In genomic region chr1:38129501-38130267, GRCm38 (mm10) we compare ENCODE assay signal across 8 mouse cellular contexts. TPM values are rescaled to one million over a fixed set of nuclear protein-coding genes. Genes with fewer than 3 reads are reported as not detected.
A peak's percentile ranks its signal among the peaks of the same experiment; 100 is the strongest.
DNase-seq lines count a peak whose midpoint lies in the region; ATAC-seq and TF ChIP-seq lines count a peak whose summit lies in the region.

Rev1 (minus strand) TSS chr1:38129801.

- H3K4me1 ChIP-seq in embryonic facial prominence, embryonic 13.5 days = peaks cover 16% of the 10 kb centered on the region
- H3K4me1 ChIP-seq in heart, adult 2 months (ENCODE audit: control insufficient read depth, insufficient read depth, low read length) = peaks cover 3% of the 10 kb centered on the region; the same call in 1 of the 2 replicates
- peaks cover 7% of the 10 kb centered on the region; the same call in 1 of the 2 replicates for H3K4me1 ChIP-seq in kidney, adult 2 months (ENCODE audit: control insufficient read depth, insufficient read depth, low read length)
- H3K4me1 ChIP-seq in limb, embryonic 12.5 days (replicated peaks) = peaks cover 10% of the 10 kb centered on the region
- peaks cover 18% of the 10 kb centered on the region for H3K4me1 ChIP-seq in midbrain, embryonic 14.5 days (ENCODE audit: control insufficient read depth, insufficient read depth, low read length)

- peak within 1 kb of the TSS; percentile 90 for H3K9ac ChIP-seq in embryonic facial prominence, embryonic 13.5 days
- H3K9ac ChIP-seq in heart, adult 2 months (ENCODE audit: low read depth, low read length) = peak within 1 kb of the TSS; percentile 98
- H3K9ac ChIP-seq in limb, embryonic 12.5 days (replicated peaks) = peak within 1 kb of the TSS; percentile 94
- H3K9ac ChIP-seq in midbrain, embryonic 14.5 days (replicated peaks; ENCODE audit: low read length) = peak within 1 kb of the TSS; percentile 81

- peak within 1 kb of the TSS; percentile 82 for H3K4me3 ChIP-seq in embryonic facial prominence, embryonic 13.5 days
- H3K4me3 ChIP-seq in heart, adult 2 months = peak within 1 kb of the TSS; percentile 87
- H3K4me3 ChIP-seq in kidney, adult 2 months (ENCODE audit: insufficient read depth, low read depth, low read length) = peak within 1 kb of the TSS; percentile 74
- H3K4me3 ChIP-seq in limb, embryonic 12.5 days (replicated peaks) = peak within 1 kb of the TSS; percentile 86
- H3K4me3 ChIP-seq in midbrain, embryonic 14.5 days (replicated peaks; ENCODE audit: low read depth, low read length) = peak within 1 kb of the TSS; percentile 82

- no peaks in the 10 kb centered on the region; the same call in 1 of the 2 replicates for H3K79me2 ChIP-seq in heart, adult 2 months (replicated peaks; ENCODE audit: control insufficient read depth, insufficient read depth, low read length)

- peak within 1 kb of the TSS; percentile 86 for H3K4me2 ChIP-seq in embryonic facial prominence, embryonic 13.5 days
- peak within 1 kb of the TSS; percentile 63 for H3K4me2 ChIP-seq in limb, embryonic 12.5 days
- peak within 1 kb of the TSS; percentile 90 for H3K4me2 ChIP-seq in midbrain, embryonic 14.5 days (ENCODE audit: low read length)

- H3K27ac ChIP-seq in embryonic facial prominence, embryonic 13.5 days = peak within 1 kb of the TSS; percentile 89
- peak within 1 kb of the TSS; percentile 89 for H3K27ac ChIP-seq in heart, adult 2 months
- H3K27ac ChIP-seq in kidney, adult 2 months (ENCODE audit: insufficient read depth, low read depth, low read length) = peak within 1 kb of the TSS; percentile 57
- H3K27ac ChIP-seq in limb, embryonic 12.5 days = peak within 1 kb of the TSS; percentile 93
- peak within 1 kb of the TSS; percentile 96 for H3K27ac ChIP-seq in midbrain, embryonic 14.5 days (replicated peaks; ENCODE audit: low read depth, low read length)

- H3K9me3 ChIP-seq in embryonic facial prominence, embryonic 13.5 days = no peaks in the 10 kb centered on the region
- no peaks in the 10 kb centered on the region for H3K9me3 ChIP-seq in limb, embryonic 12.5 days
- no peaks in the 10 kb centered on the region for H3K9me3 ChIP-seq in midbrain, embryonic 14.5 days (ENCODE audit: control insufficient read depth, low read length)

- DNase-seq in 416B (ENCODE audit: low read depth) = peak; percentile 89
- DNase-seq in adrenal gland, postnatal 4 days (ENCODE audit: low spot score in 2 of 2) = peak; percentile 86 to 87
- peak; percentile 97 to 98 for DNase-seq in heart, adult 2 months
- DNase-seq in kidney, adult 2 months = peak; percentile 97
- peak; percentile 97 for DNase-seq in midbrain, embryonic 14.5 days
- DNase-seq in spleen, adult 12 weeks (ENCODE audit: low spot score) = peak; percentile 89

- peak; percentile 63; the same call in 1 of the 2 replicates for TF ChIP-seq EP300 in heart, adult 2 months (IDR thresholded peaks at IDR 0.05; ENCODE audit: insufficient read depth, low read depth, low read length)

- ATAC-seq in embryonic facial prominence, embryonic 13.5 days (ENCODE audit: insufficient number of reproducible peaks, insufficient read depth, low FRiP score, low TSS enrichment, low read depth) = peak; percentile 95
- peak; percentile 93 for ATAC-seq in limb, embryonic 12.5 days (ENCODE audit: insufficient number of reproducible peaks, insufficient read depth, low FRiP score, low TSS enrichment, low read depth)
- peak; percentile 95 for ATAC-seq in midbrain, embryonic 14.5 days (ENCODE audit: low FRiP score, low TSS enrichment)

- TF ChIP-seq CTCF in heart, adult 2 months (IDR thresholded peaks at IDR 0.05) = peak; percentile 92
- peak; percentile 85 for TF ChIP-seq CTCF in kidney, adult 2 months (conservative IDR thresholded peaks at IDR 0.05; ENCODE audit: insufficient read depth, insufficient read length, low read depth, low read length)

- under 1% methylated on average over 59 of the region's 122 CpGs for WGBS in embryonic facial prominence, embryonic 13.5 days
- WGBS in heart, adult 2 months = under 1% methylated on average over 91 of the region's 122 CpGs
- 1% methylated on average over 103 of the region's 122 CpGs for WGBS in kidney, adult 2 months
- WGBS in limb, embryonic 12.5 days = under 1% methylated on average over 90 of the region's 122 CpGs
- WGBS in midbrain, embryonic 14.5 days = 0% methylated on average over 84 of the region's 122 CpGs

- H3K36me3 ChIP-seq in embryonic facial prominence, embryonic 13.5 days = no peaks in the 10 kb centered on the region
- H3K36me3 ChIP-seq in heart, adult 2 months (ENCODE audit: control insufficient read depth, insufficient read depth, low read length) = peaks cover 3% of the 10 kb centered on the region; the same call in 1 of the 2 replicates
- H3K36me3 ChIP-seq in kidney, adult 2 months (ENCODE audit: control insufficient read depth, insufficient read depth, low read length) = no peaks in the 10 kb centered on the region
- H3K36me3 ChIP-seq in limb, embryonic 12.5 days = no peaks in the 10 kb centered on the region
- H3K36me3 ChIP-seq in midbrain, embryonic 14.5 days (ENCODE audit: control insufficient read depth, insufficient read depth, low read length) = no peaks in the 10 kb centered on the region

- H3K27me3 ChIP-seq in embryonic facial prominence, embryonic 13.5 days = no peaks in the 10 kb centered on the region
- H3K27me3 ChIP-seq in heart, adult 2 months (ENCODE audit: control insufficient read depth, insufficient read depth, low read length) = no peaks in the 10 kb centered on the region
- no peaks in the 10 kb centered on the region for H3K27me3 ChIP-seq in kidney, adult 2 months (replicated peaks; ENCODE audit: control insufficient read depth, insufficient read depth, low read length)
- no peaks in the 10 kb centered on the region; the same call in 1 of the 2 replicates for H3K27me3 ChIP-seq in limb, embryonic 12.5 days
- no peaks in the 10 kb centered on the region for H3K27me3 ChIP-seq in midbrain, embryonic 14.5 days (ENCODE audit: control insufficient read depth, insufficient read depth, low read length)

- TF ChIP-seq POLR2A in heart, adult 2 months (IDR thresholded peaks at IDR 0.05; ENCODE audit: insufficient read depth, low read depth, low read length) = peak; percentile 35; the same call in 1 of the 2 replicates
- no peak for TF ChIP-seq POLR2A in kidney, adult 2 months (IDR thresholded peaks at IDR 0.05; ENCODE audit: low read depth, low read length)

- intact Hi-C loops in heart, adult 2 months (cut with DNase I) = loop anchor here (2.0 kb wide), 1 partner anchor 133 kb away; the partner anchor contains the start of gene Txndc9

RNA-seq across cellular contexts. Expression of gene Rev1, which starts in this region (rescaled TPM):
- 10 to 100 TPM; 36.2 to 44.1 TPM for total RNA-seq in adrenal gland, postnatal 4 days (2021)
- polyA plus RNA-seq in embryonic facial prominence, embryonic 13.5 days (2015; fragmentation: Nextera tagmentation; extraction: Ambion mirVana) = 30.0 and 34.5 TPM in 2 replicates
- total RNA-seq in heart, adult 2 months (2021) = 10 to 100 TPM; 14.0 to 16.1 TPM
- 4.8 and 10.0 TPM in 2 replicates for polyA plus RNA-seq in heart, adult 2 months (2012; rRNA removed)
- polyA plus RNA-seq in kidney, adult 2 months (2012; rRNA removed) = 7.7 and 8.4 TPM in 2 replicates
- 43.2 and 47.7 TPM in 2 replicates for polyA plus RNA-seq in limb, embryonic 12.5 days (2016; fragmentation: Nextera tagmentation; extraction: Ambion mirVana)
- polyA plus RNA-seq in midbrain, embryonic 14.5 days (2014; fragmentation: Nextera tagmentation; extraction: Ambion mirVana) = 34.7 and 35.8 TPM in 2 replicates

Comparison
In these comparisons a context has a peak if more than half of its experiments do, and no peak if none do; other contexts are left out.
1. Peak in every context shown above with its lines: DNase-seq, ATAC-seq, H3K4me3 ChIP-seq and H3K27ac ChIP-seq.